Mouse (Mus musculus): ENCODE results near the gene Pip4k2c.
"Not testable (repeated sequence)": the region's sequence is repeated elsewhere in the genome, so short reads cannot be mapped to it uniquely, and the experiment has no call there.

The Pip4k2c gene

DNA sequence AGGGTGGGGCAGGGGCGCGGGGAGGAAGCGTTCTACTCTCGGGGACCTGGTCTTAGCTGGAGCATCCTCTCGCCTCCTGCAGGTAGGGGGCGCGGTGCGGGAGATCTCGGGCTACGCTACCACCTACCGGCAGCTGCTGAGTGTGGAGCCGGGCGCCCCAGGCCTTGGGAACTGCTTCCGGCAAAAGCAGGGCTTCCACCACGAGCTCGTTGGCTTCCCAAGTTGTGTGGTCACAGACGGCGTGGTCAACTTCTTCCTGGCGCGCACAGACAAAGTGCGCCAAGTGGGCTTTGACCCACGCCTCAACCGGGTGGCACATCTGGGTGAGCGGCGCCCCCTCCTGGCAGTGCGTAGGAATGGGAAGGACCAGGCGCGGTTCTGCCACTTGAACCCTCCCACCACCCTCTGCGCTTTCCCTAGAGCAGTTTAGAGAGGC is 40.5 kb downstream of the Pip4k2c start:
- DNase-seq (ENCODE audit: low spot score in 2 of 2): peak; percentile 81 to 89

DNA sequence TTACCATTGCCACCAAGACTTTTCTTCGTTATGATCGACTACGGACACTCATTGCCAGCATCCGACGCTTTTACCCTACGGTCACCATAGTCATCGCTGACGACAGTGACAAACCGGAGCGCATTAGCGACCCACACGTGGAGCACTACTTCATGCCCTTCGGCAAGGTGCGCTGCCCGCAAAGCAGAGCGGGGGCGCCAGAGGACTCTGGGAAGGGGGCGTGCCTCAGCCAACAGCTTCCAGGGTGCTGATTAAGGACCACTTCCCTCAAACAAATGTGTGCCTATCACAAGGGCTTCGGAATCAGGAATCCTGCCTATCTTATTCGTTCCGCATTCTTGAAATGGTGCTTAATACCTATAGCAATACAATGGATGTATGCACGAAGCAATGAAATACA is 41.4 kb downstream of the Pip4k2c start:
- peak; percentile 32 to 54 for DNase-seq (ENCODE audit: low spot score in 2 of 2)

DNA sequence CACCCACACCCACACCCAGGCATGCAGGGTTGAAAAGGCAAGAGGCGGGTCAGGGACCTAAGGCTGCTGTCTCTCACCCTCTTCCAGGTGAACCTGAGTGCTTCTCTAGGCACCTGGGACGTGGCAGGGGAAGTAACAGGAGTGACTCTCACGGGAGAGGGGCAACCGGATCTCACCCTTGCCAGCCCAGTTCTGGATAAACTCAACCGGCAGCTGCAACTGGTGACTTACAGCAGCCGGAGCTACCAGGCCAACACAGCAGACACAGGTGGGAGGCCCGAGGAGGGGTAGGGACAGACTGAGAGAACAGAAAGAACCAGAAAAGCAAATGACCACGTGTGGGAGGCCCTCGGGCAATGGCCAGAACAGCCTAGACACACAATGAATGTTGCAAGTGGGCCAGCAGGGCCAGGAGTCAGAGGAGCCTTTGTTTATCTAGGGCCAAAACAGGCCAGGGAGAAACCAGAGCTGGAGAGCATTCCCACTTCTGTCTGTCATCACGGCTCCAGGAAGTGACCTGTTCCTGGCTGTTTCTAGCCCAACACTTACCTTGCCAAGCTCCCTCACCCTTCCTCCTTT is 43.7 kb downstream of the Pip4k2c start:
- DNase-seq (ENCODE audit: low spot score in 2 of 2): peak in 1 of 2 experiments; percentile 18

DNA sequence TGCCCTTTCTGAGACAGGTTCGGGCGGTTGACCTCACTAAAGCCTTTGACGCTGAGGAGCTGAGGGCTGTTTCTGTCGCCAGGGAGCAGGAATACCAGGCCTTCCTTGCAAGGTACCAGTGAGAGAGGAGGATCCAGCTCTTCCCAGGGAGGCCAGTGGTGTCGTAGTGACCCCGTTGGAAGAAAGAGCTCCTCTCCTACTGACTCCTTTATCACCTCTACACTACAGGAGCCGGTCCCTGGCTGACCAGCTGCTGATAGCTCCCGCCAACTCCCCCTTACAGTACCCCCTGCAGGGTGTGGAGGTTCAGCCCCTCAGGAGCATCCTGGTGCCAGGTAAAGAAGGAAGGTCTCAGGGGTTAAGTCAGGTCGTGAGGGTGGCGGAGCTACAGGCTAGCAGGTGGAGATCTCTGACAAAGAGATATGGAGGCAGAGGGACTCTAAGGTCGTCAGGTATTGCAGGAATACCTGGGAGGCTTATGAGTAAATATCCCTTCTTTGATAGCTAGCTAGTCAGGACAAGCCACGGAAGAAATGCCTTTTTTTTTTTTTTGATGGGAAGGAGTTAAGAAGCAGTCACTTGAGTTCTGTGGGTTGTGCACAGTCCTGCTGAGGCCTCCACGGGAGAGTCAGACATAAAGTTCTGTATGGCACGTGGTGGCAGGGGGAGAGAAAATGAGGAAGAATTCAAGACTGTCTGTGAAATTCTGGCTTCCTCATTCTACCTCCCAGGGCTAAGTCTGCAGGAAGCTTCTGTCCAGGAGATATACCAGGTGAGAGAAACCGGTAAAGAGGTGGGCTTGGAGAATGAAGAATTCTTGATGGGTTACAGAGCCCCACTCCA is 44.4 kb downstream of the Pip4k2c start:
- peak in 1 of 2 experiments; percentile 24 for DNase-seq (ENCODE audit: low spot score in 2 of 2)

DNA sequence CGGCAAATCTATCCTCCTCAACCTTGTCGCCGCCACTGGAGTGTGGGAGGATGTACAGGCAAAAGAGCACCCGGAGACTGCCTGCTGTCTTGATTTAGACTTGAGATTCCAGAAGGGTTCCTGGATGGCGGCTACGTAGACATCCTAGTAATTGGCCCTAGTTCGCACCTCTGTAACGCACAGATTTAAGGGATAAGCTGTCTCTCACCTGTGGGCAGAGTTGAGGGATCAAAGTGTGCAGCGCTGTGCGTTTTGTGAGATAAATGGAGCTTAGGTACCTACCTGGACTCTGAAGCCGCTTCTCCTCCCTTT is 45.0 kb downstream of the Pip4k2c start:
- DNase-seq (ENCODE audit: low spot score in 2 of 2): no peak

DNA sequence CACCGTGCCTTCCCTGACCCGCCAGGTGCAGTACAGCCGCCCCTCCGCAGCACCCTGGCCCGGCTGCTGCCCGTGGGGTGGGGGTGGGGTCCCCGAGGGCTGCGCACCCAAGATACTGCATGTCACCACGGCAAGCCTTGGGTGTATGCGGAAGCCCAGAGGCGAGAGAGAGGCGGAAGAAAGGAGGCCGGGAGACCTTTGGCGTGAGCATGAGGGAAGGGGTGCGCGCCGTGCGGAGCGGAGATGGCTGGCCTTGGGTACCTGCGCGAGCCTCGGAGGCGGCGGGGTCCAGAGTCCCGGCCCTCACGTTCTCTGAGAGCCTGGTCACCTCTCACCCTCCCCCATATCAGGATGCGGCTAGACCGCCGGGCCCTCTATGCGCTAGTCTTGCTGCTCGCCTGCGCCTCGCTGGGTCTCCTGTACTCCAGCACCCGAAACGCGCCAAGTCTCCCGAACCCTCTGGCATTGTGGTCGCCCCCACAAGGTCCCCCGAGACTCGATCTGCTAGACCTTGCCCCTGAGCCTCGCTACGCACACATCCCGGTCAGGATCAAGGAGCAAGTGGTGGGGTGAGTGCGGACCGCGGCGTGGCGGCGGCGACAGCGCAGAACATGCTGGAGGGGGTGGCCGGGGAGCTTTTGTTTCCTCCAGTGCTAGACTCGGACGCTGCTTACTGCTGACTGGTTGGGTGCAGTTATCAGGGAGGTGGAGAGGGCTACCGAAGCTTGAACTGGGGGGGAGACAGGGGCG is 45.6 kb downstream of the Pip4k2c start:
- peak; percentile 67 to 73 for DNase-seq (ENCODE audit: low spot score in 2 of 2)

DNA sequence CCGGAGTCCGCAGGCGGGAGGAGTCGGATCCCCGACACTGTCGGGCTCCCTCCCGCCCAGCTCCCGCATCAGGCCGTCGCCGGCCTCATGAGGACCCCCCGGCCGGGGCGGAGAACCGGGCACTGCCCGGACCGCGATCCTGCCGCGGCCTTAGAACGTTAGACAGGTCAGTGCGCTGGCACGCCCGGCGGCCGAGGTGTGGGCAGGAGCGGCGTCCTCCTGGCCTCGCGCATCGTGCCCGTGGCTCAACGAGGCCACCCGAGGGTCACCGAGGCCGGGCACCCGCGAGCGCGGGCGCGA is 46.1 kb downstream of the Pip4k2c start:
- DNase-seq (ENCODE audit: low spot score in 2 of 2): no peak

DNA sequence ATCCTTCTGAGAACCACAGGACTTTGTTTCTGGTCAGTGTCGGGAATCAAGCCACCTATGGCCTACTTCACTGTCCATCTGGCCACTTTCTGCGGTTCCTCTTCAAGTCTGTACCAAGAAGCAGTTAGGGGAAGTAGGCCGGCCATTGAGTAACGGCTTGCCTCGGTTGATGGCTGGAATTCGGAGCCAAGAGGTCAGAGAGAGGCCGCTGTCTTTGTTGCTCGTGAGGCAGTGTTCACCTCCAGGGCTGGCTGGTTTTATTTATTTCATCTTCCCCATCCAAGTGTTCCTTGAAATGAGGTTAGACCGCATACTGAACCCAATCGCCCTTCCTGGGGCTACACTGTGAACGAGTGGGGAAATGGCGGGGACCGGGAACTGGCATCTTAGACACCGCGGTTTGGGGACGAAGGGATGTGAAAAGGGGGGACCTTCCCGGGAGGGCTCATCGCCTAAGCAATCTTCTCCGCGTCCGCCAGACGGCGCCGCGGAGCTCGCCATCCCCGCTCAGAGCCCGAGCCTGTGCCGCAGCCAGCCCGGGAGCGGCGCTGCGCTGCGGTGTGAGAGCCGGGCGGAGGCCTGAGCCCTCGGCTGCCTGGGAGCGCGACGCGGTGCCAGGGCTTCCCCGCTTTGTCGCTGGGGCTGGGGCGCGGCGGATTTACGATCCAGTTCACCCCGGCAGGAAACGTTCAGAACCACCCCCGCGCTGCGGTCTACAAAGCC is 46.6 kb downstream of the Pip4k2c start, which contains the start of gene B4galnt1:
TSS of gene B4galnt1 (plus strand) at position 595 of the 723 bp plus-strand sequence.
- peak; percentile 77 to 83 for DNase-seq (ENCODE audit: low spot score in 2 of 2)

DNA sequence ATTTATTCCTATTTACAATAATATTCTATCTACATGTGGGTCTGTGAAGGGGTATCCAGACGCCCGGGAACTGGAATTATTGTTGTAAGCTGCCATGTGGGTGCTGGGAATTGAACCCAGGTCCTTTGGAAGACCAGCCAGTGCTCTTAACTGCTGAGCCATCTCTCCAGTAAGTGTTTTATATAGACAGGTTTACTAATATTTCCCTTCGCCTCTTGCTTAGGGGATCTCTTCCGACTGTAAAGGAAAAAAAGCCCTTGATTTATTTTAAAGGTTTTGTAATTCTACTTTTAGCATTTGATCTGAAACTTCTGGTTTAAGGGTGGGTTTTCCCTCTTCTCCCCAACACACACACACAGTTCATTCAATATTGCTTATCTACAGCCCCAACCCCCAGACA is 47.2 kb downstream of the Pip4k2c start:
- no peak for DNase-seq (ENCODE audit: low spot score in 2 of 2)

DNA sequence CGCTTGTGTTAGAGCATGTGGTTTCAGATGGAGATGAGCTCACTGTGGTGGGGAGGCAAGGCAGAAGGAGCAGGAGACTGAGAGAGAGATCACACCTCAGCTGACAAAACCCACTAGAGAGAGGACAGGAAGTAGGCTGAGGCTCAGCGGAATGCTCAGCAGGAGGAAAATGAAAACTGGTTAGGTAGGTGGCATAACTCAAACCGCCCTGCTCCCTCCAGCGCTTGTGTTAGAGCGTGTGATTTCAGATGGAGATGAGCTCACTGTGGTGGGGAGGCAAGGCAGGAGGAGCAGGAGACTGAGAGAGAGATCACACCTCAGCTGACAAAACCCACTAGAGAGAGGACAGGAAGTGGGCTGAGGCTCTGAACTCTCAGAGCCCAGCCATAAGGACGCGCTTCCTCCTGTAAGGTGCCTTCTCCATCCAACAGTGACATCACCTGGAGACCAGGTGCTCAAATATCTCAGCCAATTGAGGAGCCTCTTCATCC is 48.6 kb downstream of the Pip4k2c start:
- not testable (repeated sequence) for DNase-seq (ENCODE audit: low spot score in 2 of 2)

DNA sequence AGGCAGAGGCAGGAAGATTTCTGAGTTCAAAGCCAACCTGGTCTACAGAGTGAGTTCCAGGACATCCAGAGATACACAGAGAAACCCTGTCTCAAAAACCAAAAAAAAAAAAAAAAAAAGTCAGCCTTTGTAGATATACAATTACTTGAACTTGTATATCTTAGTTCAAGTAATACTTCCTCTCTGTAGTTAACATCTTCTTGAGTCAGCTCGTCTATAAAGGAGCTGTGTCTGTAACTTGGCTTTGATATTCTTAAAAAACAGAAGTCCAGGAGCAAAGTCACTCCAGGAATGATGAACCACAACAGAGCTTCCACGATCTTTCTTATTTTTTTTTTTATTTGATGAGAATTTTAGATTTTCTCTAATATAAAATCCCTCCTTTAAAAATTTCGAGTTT is 50.7 kb downstream of the Pip4k2c start:
- no peak for DNase-seq (ENCODE audit: low spot score in 2 of 2)

DNA sequence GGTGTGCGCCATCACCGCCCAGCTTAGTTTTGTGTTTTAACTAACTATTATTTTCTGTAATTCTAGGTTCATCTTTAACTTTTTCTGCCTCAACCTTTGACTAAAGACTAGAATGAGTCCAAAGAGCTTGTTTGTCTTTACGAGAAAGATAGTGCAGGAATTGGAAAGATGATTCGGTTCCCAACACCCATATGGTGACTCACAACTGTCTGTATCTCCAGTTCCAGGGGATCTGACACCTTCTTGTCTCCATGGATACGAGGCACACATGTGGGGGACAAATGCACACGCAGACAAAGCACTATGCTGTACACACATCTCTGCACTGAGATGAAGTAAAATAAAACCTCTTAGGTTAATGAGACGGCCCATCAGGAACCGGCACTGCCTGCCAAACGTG is 51.3 kb downstream of the Pip4k2c start:
- DNase-seq (ENCODE audit: low spot score in 2 of 2): no peak

DNA sequence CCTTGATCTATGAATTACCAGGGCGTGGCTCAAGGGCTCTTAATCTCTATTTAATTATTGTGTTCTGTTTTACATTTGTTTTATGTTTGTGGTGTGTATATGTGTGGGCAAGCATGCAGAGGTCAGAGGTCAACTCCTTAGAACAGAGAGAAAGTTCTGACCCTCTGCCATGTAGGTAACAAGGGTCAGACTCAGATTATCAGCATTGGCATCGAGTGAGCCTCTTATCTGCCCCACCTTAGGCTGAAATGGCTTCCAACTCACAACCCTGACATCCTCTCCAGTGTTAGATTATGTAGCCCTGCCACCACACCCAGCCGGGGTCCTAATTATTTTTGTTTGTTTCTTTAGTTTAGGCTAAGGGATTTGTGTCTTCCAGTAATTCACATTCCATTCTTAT is 52.9 kb downstream of the Pip4k2c start:
- DNase-seq (ENCODE audit: low spot score in 2 of 2): no peak

DNA sequence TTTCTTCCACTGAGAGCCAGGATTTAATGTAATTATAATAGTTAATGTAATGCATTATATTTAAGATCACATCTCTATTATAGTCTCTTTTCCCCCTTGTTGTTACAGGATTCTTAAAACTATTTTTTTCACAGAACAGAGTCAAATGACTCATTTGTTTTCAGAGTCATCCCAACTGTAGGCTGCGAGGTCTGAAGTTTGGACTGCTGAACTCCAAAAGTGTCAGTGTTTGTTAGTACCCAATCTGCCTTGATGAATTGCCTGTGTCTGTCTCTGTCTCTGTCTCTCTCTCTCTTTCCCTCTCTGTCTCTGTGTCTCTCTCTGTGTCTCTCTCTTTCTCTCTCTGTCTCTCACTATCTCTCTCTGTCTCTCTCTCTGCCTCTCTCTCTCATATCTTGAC is 54.9 kb downstream of the Pip4k2c start:
- DNase-seq (ENCODE audit: low spot score in 2 of 2): no peak

DNA sequence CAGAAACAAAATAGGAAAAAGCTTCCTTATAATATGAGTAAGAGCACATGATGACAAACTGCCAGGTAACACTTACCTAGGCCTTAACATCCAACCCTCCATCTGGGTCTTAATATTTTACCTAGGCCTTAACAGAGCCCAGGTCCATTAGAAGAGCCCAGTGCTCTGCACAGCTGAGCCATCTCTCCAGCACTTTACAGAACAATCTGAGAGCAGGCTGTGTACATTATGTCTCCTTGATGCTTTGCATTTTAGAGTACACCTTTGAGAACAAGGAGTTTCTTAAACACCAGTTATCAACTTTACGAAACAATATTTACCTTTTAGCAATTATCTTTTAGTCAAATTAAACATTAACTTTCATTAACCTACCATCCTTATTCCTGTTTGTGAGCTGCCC is 55.3 kb downstream of the Pip4k2c start:
- DNase-seq (ENCODE audit: low spot score in 2 of 2): no peak

DNA sequence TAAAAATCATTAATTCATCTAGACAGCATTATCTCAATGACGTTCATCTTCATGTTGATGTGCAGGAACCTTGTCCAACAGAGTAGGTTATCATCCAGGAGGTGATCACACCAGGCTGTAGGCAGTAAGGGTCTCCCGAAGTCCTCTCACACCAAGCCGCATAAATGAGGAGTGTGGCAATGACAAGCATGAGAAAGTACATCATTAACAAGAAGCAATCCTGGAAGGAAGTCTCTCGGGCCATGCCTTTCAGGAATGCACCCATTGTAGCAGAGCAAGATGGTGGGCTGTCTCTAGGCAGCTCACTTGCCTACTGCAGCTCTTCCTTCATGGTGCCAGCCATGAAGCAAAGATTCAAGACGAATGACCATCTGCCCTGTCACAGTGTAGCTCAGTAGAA is 56.7 kb downstream of the Pip4k2c start:
- no peak for DNase-seq (ENCODE audit: low spot score in 2 of 2)

DNA sequence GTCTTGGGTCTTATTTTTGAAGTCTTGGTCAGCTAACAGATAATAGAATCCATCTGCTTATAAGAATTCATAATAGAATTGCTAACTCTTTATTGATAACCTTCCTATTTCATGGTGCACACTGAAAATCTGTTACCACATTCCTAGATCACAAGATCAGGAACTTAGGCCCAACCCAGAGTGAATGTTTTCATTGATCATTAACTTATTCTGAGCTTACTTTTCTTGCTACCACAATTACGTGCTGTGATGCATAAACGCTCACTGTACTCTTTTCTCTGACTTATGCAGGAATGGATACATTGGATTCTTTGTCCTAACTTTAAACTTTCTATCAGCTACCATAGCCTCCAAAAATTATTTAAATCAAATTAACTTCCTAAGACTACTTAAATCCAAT is 57.1 kb downstream of the Pip4k2c start:
- DNase-seq (ENCODE audit: low spot score in 2 of 2): no peak

DNA sequence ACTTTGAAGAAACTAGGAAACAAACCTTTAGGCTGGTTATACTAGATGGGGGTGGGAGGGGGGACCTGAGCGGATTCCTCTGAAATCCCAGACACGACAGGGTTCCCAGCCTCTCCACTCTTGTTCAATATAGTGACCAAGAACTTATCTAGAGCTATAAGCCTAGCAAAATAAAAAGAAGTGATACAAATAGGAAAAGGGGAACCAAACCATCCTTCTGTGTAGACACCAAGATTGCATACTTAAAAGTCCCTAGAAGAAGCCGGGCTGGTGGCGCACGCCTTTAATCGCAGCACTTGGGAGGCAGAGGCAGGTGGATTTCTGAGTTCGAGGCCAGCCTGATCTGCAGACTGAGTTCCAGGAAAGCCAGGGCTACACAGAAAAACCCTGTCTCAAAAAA is 58.1 kb downstream of the Pip4k2c start:
- DNase-seq (ENCODE audit: low spot score in 2 of 2): no peak

DNA sequence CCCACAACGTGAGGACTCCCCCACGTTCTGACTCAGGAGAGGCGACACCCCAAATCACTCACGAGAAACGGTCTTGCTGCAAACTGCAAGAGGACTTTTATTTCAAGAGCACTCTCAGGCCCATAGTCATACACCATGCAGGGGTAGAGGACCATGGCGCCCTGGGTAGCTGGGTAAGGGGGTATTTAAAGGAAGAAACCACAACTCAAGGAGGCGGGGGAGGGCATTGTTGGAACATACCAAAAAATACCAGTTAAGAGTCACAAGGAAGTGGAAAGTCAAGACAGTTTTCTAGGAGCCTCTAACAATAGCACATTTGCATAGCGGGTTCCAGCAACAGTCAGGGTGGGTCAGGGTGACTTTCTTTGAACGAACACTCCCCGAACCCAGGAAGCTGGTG is 58.8 kb downstream of the Pip4k2c start:
- not testable (repeated sequence) for DNase-seq (ENCODE audit: low spot score in 2 of 2)

DNA sequence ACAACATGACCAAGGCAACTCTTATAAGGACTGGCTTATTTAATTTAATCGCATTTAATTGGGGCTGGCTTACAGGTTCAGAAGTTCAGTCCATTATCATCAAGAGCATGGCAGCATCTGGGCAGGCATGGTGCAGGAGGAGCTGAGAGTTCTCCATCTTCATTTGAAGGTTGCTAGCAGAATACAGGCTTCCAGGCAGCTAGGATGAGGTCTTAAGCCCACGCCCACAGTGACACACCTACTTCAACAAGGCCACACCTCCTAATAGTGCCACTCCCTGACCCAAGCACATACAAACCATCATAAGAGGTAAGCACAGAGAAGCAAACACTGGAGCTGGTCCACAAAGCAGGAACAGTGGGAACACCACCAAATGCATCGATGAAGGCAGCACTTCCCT is 60.2 kb downstream of the Pip4k2c start:
- DNase-seq (ENCODE audit: low spot score in 2 of 2): not testable (repeated sequence)

DNA sequence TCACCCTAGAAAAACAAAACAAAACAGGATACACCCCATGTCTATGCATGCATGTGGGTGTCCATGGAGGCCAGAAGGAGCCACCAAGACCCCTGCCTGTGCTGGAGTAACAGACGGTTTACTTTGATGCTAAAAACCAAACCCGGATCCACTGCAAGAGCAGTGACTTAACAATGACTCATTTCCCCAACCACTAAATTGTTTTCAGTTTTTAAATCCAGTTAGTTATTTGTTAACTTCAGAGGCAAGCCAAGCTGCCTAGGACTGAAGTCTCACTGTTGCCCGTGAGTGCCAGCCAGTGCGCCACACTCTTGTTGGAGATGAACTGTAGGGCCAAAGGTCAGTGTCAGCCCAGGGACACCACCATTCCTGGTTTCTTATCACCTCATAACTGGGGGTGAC is 60.9 kb downstream of the Pip4k2c start:
- DNase-seq (ENCODE audit: low spot score in 2 of 2): no peak

DNA sequence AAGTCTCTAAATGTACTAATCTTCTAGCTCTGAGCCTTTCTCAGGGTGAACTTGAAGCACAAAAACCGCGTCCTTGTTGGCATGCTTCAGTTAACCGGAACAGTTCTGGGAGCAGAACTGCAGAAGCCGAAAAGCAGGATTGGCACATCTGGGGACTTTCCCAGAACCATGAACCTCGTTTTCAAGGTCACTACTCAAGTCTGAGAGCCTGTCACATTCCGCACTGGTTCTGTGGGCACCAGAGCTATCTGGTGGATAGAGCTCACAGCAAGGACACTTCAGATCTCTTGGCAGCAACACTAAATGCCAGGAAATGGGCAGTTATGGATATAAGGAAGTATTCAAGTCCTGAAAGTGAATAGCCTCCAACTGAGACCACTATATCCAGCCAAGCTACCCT is 64.2 kb downstream of the Pip4k2c start:
- no peak for DNase-seq (ENCODE audit: low spot score in 2 of 2)

All from spleen, postnatal 10 days (tissue).